Mouse (Mus musculus): ENCODE data around the gene Sdk2. TPM values are rescaled to one million over a fixed set of nuclear protein-coding genes. Genes with fewer than 3 reads are reported as not detected.
A peak's percentile ranks its signal among the peaks of the same experiment; 100 is the strongest.

The Sdk2 gene
- polyA plus RNA-seq, 1 experiment from 2014 or later, result 0.39 TPM

DNA sequence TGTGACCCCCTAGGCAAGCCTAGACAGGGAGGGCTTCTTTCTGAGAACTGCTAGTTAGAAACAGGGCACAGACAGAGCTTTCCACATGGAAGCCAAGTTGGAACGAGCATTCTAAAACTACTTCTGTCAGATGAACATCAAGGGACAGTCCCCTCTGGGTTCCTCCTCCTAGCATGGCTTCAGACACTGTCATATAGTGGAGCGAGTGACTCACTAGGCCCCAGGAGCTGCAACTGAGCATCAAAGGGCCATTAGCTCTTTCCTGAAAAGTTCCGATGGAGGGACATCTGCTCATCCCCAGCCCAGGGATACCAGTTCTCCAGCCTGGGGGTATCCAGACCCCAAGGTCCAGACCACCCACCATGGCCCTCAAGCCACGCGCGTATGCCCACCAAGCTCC is 185.0 kb downstream of the Sdk2 start:
- H3K9me3 ChIP-seq (replicated peaks), result no peaks in the 10 kb centered on the region
- no peaks in the 10 kb centered on the region for H3K36me3 ChIP-seq
- WGBS (ENCODE audit: insufficient replicate concordance), result 80% methylated on average over 6 of the region's 6 CpGs
- no peak overlapping the region for H3K4me3 ChIP-seq (replicated peaks)
- no peak overlapping the region for H3K9ac ChIP-seq
- DNase-seq (no peak), ATAC-seq (ENCODE audit: low read depth) (no peak)
- no peaks in the 10 kb centered on the region for H3K27me3 ChIP-seq
- no peak overlapping the region for H3K4me2 ChIP-seq
- no peaks in the 10 kb centered on the region for H3K4me1 ChIP-seq (replicated peaks)
- no peak overlapping the region for H3K27ac ChIP-seq

DNA sequence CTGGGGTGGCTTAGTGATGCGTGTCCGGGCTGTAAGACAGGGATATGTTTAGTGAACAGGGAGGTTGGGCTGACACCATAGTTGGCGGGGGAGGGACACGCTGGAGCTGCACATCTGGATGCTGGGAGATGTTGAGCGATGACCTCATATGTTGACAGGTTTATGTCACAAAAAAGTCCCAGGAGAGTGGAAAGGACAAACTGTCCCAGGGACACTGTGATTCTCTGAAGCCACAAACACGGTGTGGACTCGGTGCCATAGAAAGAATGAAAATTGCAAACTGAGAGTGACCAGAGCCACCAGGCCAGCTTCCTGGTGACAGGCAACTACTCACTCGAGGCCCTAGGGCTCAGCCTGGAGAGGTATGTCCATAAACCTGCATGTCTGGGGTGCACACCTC is 199.8 kb downstream of the Sdk2 start:
- Histone ChIP-seq H3K4me3 (replicated peaks) (no peak overlapping the region), H3K4me1 (replicated peaks) (peaks cover 5% of the 10 kb centered on the region), H3K36me3 (no peaks in the 10 kb centered on the region), H3K9me3 (replicated peaks) (no peaks in the 10 kb centered on the region), H3K27ac (no peak overlapping the region), H3K9ac (no peak overlapping the region), H3K27me3 (no peaks in the 10 kb centered on the region), H3K4me2 (no peak overlapping the region)
- DNase-seq (no peak), ATAC-seq (ENCODE audit: low read depth) (no peak)
- 69% methylated on average over 8 of the region's 8 CpGs for WGBS (ENCODE audit: insufficient replicate concordance)

DNA sequence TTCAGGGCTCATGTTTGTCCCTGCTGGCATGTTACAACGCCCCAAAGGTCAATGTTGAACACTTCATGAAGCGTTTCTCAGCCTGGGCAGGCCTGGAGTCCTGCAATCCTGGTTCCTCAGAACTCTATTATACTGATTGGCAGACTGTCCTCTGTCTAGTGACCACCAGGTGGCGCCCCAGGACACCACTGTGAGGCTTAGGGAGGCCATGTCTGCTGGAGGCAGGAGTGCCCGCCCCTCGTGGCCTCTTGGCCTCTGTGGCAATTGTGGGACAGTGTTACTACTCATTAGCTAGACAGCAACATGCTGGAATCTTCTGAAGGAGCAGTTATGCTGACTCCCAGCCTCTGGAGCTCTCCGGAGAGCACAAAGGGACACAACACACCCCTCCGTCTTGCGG is 201.2 kb downstream of the Sdk2 start:
- 38% methylated on average over 8 of the region's 8 CpGs for WGBS (ENCODE audit: insufficient replicate concordance)
- H3K4me1 ChIP-seq (replicated peaks), result peaks cover 5% of the 10 kb centered on the region
- H3K4me3 ChIP-seq (replicated peaks), result no peak overlapping the region
- ATAC-seq (ENCODE audit: low read depth) (peak; percentile 70), DNase-seq (peak; percentile 53)
- H3K9me3 ChIP-seq (replicated peaks), result no peaks in the 10 kb centered on the region
- H3K27me3 ChIP-seq, result no peaks in the 10 kb centered on the region
- no peaks in the 10 kb centered on the region for H3K36me3 ChIP-seq
- H3K4me2 ChIP-seq, result no peak overlapping the region
- no peak overlapping the region for H3K27ac ChIP-seq
- no peak overlapping the region for H3K9ac ChIP-seq

DNA sequence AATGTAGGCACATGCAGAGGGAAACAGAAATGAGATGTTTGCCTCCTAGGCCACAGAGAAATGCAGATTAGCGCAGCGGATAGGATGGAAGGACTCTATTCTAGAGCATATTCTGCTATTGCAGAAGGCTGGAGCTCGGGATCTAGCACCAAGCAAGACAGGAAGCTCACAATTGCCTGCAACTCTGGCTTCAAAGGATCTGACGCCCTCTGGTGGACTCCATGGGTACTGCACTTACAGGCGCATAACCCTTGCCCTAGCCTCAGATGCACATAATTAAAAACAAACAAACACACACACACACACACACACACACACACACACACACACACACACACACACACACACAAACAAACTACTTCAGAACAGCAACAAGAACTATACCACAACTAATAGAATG is 203.4 kb downstream of the Sdk2 start:
- WGBS (ENCODE audit: insufficient replicate concordance), result 57% methylated on average over 5 of the region's 5 CpGs
- Histone ChIP-seq H3K4me1 (replicated peaks) (peaks cover 5% of the 10 kb centered on the region), H3K36me3 (no peaks in the 10 kb centered on the region), H3K27ac (no peak overlapping the region), H3K4me3 (replicated peaks) (no peak overlapping the region), H3K4me2 (no peak overlapping the region), H3K27me3 (no peaks in the 10 kb centered on the region), H3K9ac (no peak overlapping the region), H3K9me3 (replicated peaks) (no peaks in the 10 kb centered on the region)
- ATAC-seq (ENCODE audit: low read depth), result no peak
- DNase-seq, result no peak

DNA sequence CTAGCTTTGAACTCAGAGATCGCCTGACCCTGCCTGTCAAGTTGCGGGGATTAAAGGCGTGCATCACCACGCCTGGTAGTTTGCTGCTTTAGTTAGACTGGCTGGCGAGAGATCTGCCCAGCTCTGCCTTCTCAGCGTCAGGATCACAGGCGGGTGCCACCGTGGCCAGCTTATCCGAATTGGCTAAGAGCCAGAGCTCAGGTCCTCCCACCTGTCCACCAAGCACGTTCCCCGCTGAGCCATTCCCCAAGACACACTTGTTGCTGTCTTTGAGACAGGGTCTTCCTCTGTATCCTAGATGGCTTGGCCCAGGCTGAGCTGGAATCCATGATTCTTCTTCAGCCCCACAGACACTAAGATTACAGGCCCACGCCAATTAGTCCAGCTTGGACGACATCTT is 211.2 kb downstream of the Sdk2 start:
- no peak overlapping the region for H3K27ac ChIP-seq
- WGBS (ENCODE audit: insufficient replicate concordance), result 65% methylated on average over 13 of the region's 13 CpGs
- no peak overlapping the region for H3K4me3 ChIP-seq (replicated peaks)
- no peaks in the 10 kb centered on the region for H3K4me1 ChIP-seq (replicated peaks)
- no peak overlapping the region for H3K4me2 ChIP-seq
- DNase-seq (no peak), ATAC-seq (ENCODE audit: low read depth) (no peak)
- H3K9ac ChIP-seq, result no peak overlapping the region
- no peaks in the 10 kb centered on the region for H3K9me3 ChIP-seq (replicated peaks)
- H3K36me3 ChIP-seq, result no peaks in the 10 kb centered on the region
- no peaks in the 10 kb centered on the region for H3K27me3 ChIP-seq

DNA sequence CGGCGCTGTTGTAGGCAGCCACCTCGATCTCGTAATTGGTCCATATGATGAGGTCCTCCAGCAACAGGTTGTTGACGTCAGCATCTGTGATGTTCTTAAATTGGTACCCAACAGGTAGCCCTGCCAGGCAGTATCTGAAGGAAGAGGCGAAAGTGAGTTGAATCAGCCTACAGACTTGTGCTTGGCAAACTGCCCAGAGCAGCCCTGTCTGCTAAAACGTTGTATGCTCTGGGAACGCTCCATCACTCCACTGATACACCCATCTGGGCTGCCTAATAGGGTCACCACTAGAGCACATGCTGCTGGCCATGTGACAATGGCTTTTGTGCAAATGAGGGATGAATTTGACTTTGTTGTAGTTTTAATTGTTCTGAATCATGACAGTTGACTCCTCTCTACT is 215.1 kb downstream of the Sdk2 start:
- no peak for DNase-seq
- Histone ChIP-seq H3K27ac (no peak overlapping the region), H3K9me3 (replicated peaks) (no peaks in the 10 kb centered on the region), H3K4me3 (replicated peaks) (no peak overlapping the region), H3K4me1 (replicated peaks) (no peaks in the 10 kb centered on the region), H3K9ac (no peak overlapping the region), H3K4me2 (no peak overlapping the region), H3K36me3 (no peaks in the 10 kb centered on the region), H3K27me3 (no peaks in the 10 kb centered on the region)
- ATAC-seq (ENCODE audit: low read depth), result no peak
- WGBS (ENCODE audit: insufficient replicate concordance), result 71% methylated on average over 8 of the region's 8 CpGs

DNA sequence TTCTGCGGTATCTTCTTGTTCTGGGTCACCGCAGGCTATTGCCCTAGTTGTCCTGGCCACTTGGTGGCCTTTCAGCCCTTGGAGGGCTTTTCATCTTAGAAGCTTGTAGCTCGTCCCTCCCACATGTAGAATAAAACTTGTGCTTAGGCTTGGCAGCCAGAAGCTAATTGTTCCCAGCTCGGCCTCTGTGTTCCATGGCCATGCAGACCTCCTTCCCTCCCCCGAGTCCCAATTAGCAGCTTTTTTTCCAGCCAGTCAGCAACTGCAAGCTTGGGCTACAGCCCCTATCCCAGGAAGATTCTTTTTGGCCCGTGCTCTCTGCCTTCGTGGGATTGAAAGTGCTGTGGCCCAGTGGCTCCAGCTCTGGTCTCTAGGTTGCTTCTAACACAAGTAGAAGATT is 217.5 kb downstream of the Sdk2 start:
- ATAC-seq (ENCODE audit: low read depth), result no peak
- H3K27ac ChIP-seq, result no peak overlapping the region
- H3K4me2 ChIP-seq, result no peak overlapping the region
- DNase-seq, result no peak
- H3K4me3 ChIP-seq (replicated peaks), result no peak overlapping the region
- H3K27me3 ChIP-seq, result no peaks in the 10 kb centered on the region
- H3K9ac ChIP-seq, result no peak overlapping the region
- no peaks in the 10 kb centered on the region for H3K9me3 ChIP-seq (replicated peaks)
- no peaks in the 10 kb centered on the region for H3K36me3 ChIP-seq
- 56% methylated on average over 7 of the region's 7 CpGs for WGBS (ENCODE audit: insufficient replicate concordance)
- H3K4me1 ChIP-seq (replicated peaks), result no peaks in the 10 kb centered on the region

DNA sequence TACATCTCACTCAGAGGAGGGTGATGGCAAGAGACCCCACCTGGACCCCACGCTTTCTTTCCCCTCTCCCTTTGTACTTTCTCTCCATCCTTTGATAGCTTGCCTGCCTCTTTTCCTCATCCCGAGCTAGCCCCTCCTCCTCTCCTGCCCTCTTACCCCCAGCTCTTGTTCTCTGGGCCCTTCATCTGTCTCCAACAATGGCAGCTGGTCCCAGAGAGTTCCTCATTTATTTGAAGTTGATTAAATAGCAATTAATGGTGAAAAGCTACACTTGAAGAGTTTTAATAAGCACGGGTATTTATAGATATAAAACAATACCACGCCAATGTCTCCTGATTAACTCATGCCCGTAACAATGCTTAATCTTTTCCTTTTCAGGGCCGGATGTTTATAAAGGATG is 222.9 kb downstream of the Sdk2 start:
- 65% methylated on average over 6 of the region's 6 CpGs for WGBS (ENCODE audit: insufficient replicate concordance)
- DNase-seq (no peak), ATAC-seq (ENCODE audit: low read depth) (no peak)
- no peaks in the 10 kb centered on the region for H3K4me1 ChIP-seq (replicated peaks)
- no peaks in the 10 kb centered on the region for H3K27me3 ChIP-seq
- no peak overlapping the region for H3K27ac ChIP-seq
- no peak overlapping the region for H3K4me3 ChIP-seq (replicated peaks)
- H3K36me3 ChIP-seq, result no peaks in the 10 kb centered on the region
- H3K9me3 ChIP-seq (replicated peaks), result no peaks in the 10 kb centered on the region
- H3K4me2 ChIP-seq, result no peak overlapping the region
- H3K9ac ChIP-seq, result no peak overlapping the region

DNA sequence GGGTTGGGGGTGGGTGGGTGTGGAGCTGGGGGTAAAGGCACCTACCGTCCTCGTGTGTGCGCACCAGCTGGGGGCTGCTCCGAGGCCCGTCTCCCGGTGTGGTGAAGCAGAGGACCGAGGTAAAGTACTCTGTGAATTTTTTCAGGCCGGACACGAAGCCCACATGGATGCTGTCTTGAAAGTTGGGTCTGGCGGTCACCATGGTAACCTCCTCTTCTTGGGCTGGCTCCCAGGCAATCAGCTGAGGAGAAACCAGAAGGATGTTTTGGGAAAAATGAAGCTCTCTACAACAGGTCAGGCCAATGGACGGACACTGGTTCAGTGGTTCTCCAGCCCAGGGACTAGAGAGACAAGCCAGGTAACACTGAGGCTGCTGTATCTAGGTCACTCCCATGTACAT is 224.0 kb downstream of the Sdk2 start:
- Histone ChIP-seq H3K27ac (no peak overlapping the region), H3K9ac (no peak overlapping the region), H3K4me2 (no peak overlapping the region), H3K9me3 (replicated peaks) (no peaks in the 10 kb centered on the region), H3K4me1 (replicated peaks) (no peaks in the 10 kb centered on the region), H3K27me3 (no peaks in the 10 kb centered on the region), H3K36me3 (no peaks in the 10 kb centered on the region), H3K4me3 (replicated peaks) (no peak overlapping the region)
- ATAC-seq (ENCODE audit: low read depth) (no peak), DNase-seq (no peak)
- 84% methylated on average over 11 of the region's 11 CpGs for WGBS (ENCODE audit: insufficient replicate concordance)

DNA sequence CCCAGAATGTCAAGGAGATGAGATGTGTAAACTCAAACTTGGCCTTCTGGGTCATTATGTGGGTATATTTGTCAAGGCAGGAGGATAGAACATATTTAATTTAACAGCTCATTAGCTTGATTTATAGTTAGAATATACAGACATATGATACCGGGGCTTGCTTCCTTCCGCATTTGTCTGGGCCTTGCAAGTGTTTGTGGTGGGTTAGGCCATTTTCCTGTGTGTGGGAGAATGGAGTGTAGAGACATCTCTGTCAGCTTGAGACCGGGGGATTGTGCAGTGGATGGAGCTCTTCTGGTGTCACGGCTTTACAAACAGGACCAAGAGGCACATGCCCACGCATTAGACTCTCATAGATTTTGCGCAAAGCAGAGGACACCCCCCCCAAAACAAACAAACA is 235.2 kb downstream of the Sdk2 start:
- Histone ChIP-seq H3K27ac (no peak overlapping the region), H3K9me3 (replicated peaks) (no peaks in the 10 kb centered on the region), H3K4me2 (no peak overlapping the region), H3K9ac (no peak overlapping the region), H3K4me3 (replicated peaks) (no peak overlapping the region), H3K36me3 (no peaks in the 10 kb centered on the region), H3K4me1 (replicated peaks) (no peaks in the 10 kb centered on the region), H3K27me3 (0 out of 2 replicates have a peak, but pooled peaks cover 6% of the 10 kb centered on the region)
- WGBS (ENCODE audit: insufficient replicate concordance), result 72% methylated on average over 6 of the region's 6 CpGs
- DNase-seq (no peak), ATAC-seq (ENCODE audit: low read depth) (no peak)

DNA sequence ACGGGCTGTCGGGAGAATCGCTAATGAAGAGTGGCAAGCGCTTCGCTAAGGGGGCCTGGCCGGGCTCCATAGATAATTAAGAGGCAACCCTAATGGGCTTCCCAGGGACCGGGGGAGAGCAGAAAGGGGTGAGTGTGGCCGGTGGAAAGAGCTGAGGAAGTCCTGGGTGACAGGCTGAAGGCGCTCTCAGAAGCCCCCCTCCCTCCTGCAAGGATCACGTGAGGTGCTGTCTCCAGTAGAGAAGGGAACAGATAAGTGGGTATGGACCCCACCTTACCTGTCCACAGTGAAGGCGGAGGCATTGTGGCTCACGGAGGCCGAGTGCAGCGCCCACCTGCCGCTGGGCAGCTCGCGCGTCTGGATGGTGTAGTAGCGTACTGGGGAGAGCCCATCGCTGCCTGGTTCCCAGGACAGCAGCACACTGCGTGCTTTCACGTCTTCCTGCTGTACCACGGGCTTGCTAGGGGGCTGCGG is 238.7 kb downstream of the Sdk2 start:
- WGBS (ENCODE audit: insufficient replicate concordance), result 35% methylated on average over 24 of the region's 24 CpGs
- Histone ChIP-seq H3K27ac (no peak overlapping the region), H3K4me2 (no peak overlapping the region), H3K36me3 (no peaks in the 10 kb centered on the region), H3K4me3 (replicated peaks) (no peak overlapping the region), H3K9ac (no peak overlapping the region), H3K4me1 (replicated peaks) (no peaks in the 10 kb centered on the region), H3K27me3 (0 out of 2 replicates have a peak, but pooled peaks cover 6% of the 10 kb centered on the region), H3K9me3 (replicated peaks) (no peaks in the 10 kb centered on the region)
- ATAC-seq (ENCODE audit: low read depth) (no peak), DNase-seq (no peak)

DNA sequence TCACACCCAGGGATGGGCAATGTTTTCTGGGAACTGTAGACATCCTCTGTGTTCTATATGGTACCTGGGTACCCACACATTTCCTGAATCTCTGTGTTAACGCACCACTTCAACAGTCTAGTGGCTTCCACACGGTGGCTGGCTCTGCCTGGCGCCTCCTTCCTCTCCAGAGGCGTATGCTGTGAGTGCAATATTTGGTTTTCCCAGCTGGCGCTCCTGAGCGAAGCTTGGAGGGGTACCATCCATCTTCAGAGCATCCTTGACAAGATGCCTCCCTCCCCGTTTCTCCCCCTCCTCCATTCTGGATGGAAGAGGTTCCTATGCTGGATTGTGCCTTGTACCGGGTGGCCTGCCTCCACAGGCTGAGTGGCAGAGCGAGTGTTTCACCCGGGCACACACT is 246.8 kb downstream of the Sdk2 start:
- H3K27ac ChIP-seq, result no peak overlapping the region
- ATAC-seq (ENCODE audit: low read depth), result no peak
- 0 out of 2 replicates have a peak, but pooled peaks cover 2% of the 10 kb centered on the region for H3K4me1 ChIP-seq (replicated peaks)
- no peak overlapping the region for H3K9ac ChIP-seq
- H3K9me3 ChIP-seq (replicated peaks), result no peaks in the 10 kb centered on the region
- no peak for DNase-seq
- WGBS (ENCODE audit: insufficient replicate concordance), result 59% methylated on average over 10 of the region's 10 CpGs
- H3K36me3 ChIP-seq, result no peaks in the 10 kb centered on the region
- H3K4me2 ChIP-seq, result no peak overlapping the region
- 0 out of 2 replicates have a peak, but pooled peaks cover 3% of the 10 kb centered on the region for H3K27me3 ChIP-seq
- no peak overlapping the region for H3K4me3 ChIP-seq (replicated peaks)
